In genomic region chrX:72953464-72953863, GRCm38 (mm10) we compare ENCODE assay signal across 20 mouse cellular contexts. TPM values are rescaled to one million over a fixed set of nuclear protein-coding genes. Genes with fewer than 3 reads are reported as not detected.
DNase-seq lines count a peak whose midpoint lies in the region; ATAC-seq and TF ChIP-seq lines count a peak whose summit lies in the region.
"Had no signal": no experiment of that assay in that cellular context is flagged by ENCODE, and none has a peak within 500 bp of the region (broad histone marks: within the 10 kb centered on the region; RNA-seq: fewer than 3 reads in every experiment).

No protein-coding gene starts in this region.

- peak; percentile 11 for DNase-seq in MN1 (ENCODE audit: low spot score)
- peak; percentile 39 for DNase-seq in Patski (ENCODE audit: low read depth, low spot score)
- peak; percentile 49 to 73 for DNase-seq in kidney, postnatal 36 days
- no peak for DNase-seq in ovary, postnatal 10 days (ENCODE audit: low spot score)
- no peak for DNase-seq in midbrain, embryonic 11.5 days (ENCODE audit: low spot score, missing footprints)
- DNase-seq in testis, postnatal 14 days (ENCODE audit: low spot score) = no peak
- DNase-seq: adrenal gland, adult 8-10 months; cerebellum, adult 8-10 months; cerebellum, postnatal 36 days; gastrocnemius, adult 2 months; left cerebral cortex, postnatal 4 days; lung, postnatal 10 days; right cerebral cortex, adult 18-20 months; right cerebral cortex, postnatal 4 days had no signal

- H3K4me2 ChIP-seq in kidney, embryonic 15.5 days = no peak overlapping the region
- H3K4me2 ChIP-seq in midbrain, embryonic 11.5 days = no peak overlapping the region
- H3K4me2 ChIP-seq: hindbrain, embryonic 12.5 days; limb, embryonic 15.5 days had no signal

- no peaks in the 10 kb centered on the region for H3K9me3 ChIP-seq in kidney, embryonic 15.5 days (replicated peaks)
- no peaks in the 10 kb centered on the region for H3K9me3 ChIP-seq in midbrain, embryonic 11.5 days (ENCODE audit: control insufficient read depth, low read length)
- H3K9me3 ChIP-seq: hindbrain, embryonic 12.5 days; limb, embryonic 15.5 days; midbrain, embryonic 10.5 days had no signal

- peaks cover 7% of the 10 kb centered on the region for H3K27me3 ChIP-seq in Patski
- H3K27me3 ChIP-seq in kidney, embryonic 15.5 days = 0 out of 2 replicates have a peak, but pooled peaks cover 4% of the 10 kb centered on the region
- H3K27me3 ChIP-seq in midbrain, embryonic 11.5 days (ENCODE audit: control insufficient read depth, insufficient read depth, low read length) = no peaks in the 10 kb centered on the region
- H3K27me3 ChIP-seq: hindbrain, embryonic 12.5 days; limb, embryonic 15.5 days had no signal

- no peaks in the 10 kb centered on the region for H3K4me1 ChIP-seq in kidney, embryonic 15.5 days
- no peaks in the 10 kb centered on the region for H3K4me1 ChIP-seq in midbrain, embryonic 11.5 days (ENCODE audit: control insufficient read depth, insufficient read depth, low read length)
- H3K4me1 ChIP-seq: hindbrain, embryonic 12.5 days; limb, embryonic 15.5 days; midbrain, embryonic 10.5 days had no signal

- POLR2A ChIA-PET in Patski (lab: Charles Lee) = interaction anchor here (0.7 to 1.1 kb wide), 2 partner anchors 30 to 45 kb away, joined by 4 read pairs; no protein-coding TSS in a partner anchor

- TF ChIP-seq CTCF in Patski (IDR thresholded peaks at IDR 0.05) = no peak

- CTCF ChIA-PET in Patski (lab: Charles Lee) = interaction anchor here (1.2 kb wide), 1 partner anchor 13 kb away, joined by 3 read pairs; no protein-coding TSS in a partner anchor

- no peak overlapping the region for H3K4me3 ChIP-seq in kidney, embryonic 15.5 days (replicated peaks)
- no peak overlapping the region for H3K4me3 ChIP-seq in midbrain, embryonic 11.5 days (ENCODE audit: low read depth, low read length)
- H3K4me3 ChIP-seq: gastrocnemius, adult 2 months; hindbrain, embryonic 12.5 days; left cerebral cortex, adult 2 months; limb, embryonic 15.5 days; midbrain, embryonic 10.5 days had no signal

- no peak overlapping the region for H3K27ac ChIP-seq in kidney, embryonic 15.5 days
- no peak overlapping the region for H3K27ac ChIP-seq in midbrain, embryonic 11.5 days (ENCODE audit: low read depth, low read length)
- H3K27ac ChIP-seq: gastrocnemius, adult 2 months; hindbrain, embryonic 12.5 days; left cerebral cortex, adult 2 months; limb, embryonic 15.5 days; midbrain, embryonic 10.5 days had no signal

- in situ Hi-C loops in Patski (cut with MboI; ENCODE audit: low pct_unique_long_range_greater_than_20kb) = no loop called here

- peak; percentile 67 for ATAC-seq in Patski
- ATAC-seq in kidney, embryonic 15.5 days (replicated peaks; ENCODE audit: low FRiP score) = peak; percentile 18; the same call in 1 of the 2 replicates
- ATAC-seq in midbrain, embryonic 11.5 days (ENCODE audit: low FRiP score) = no peak
- ATAC-seq: forebrain, embryonic 14.5 days had no signal

- H3K9ac ChIP-seq in kidney, embryonic 15.5 days = no peak overlapping the region
- H3K9ac ChIP-seq in midbrain, embryonic 11.5 days (ENCODE audit: low read length) = no peak overlapping the region
- H3K9ac ChIP-seq: hindbrain, embryonic 12.5 days; limb, embryonic 15.5 days had no signal

- H3K36me3 ChIP-seq in kidney, embryonic 15.5 days = peaks cover 14% of the 10 kb centered on the region; the same call in 1 of the 2 replicates
- no peaks in the 10 kb centered on the region for H3K36me3 ChIP-seq in midbrain, embryonic 11.5 days (ENCODE audit: control insufficient read depth, insufficient read depth, low read length)

- WGBS in kidney, embryonic 15.5 days = 68% methylated on average over 4 of the region's 4 CpGs
- 74% methylated on average over 4 of the region's 4 CpGs for WGBS in midbrain, embryonic 11.5 days

RNA-seq across cellular contexts. Expression of gene Zfp185, which starts 33.7 kb away (rescaled TPM):
- polyA plus RNA-seq in Patski (2021) = 15.8 TPM
- 6.2 and 7.2 TPM in 2 replicates for polyA plus RNA-seq in kidney, embryonic 15.5 days (2015; fragmentation: Nextera tagmentation; extraction: Ambion mirVana)
- polyA plus RNA-seq in midbrain, embryonic 11.5 days (2014; fragmentation: Nextera tagmentation; extraction: Ambion mirVana) = 3.4 and 3.9 TPM in 2 replicates

RNA-seq across cellular contexts. Expression of gene Nsdhl, which starts 35.1 kb away (rescaled TPM):
- polyA plus RNA-seq in Patski (2021) = 26.1 TPM
- polyA plus RNA-seq in kidney, embryonic 15.5 days (2015; fragmentation: Nextera tagmentation; extraction: Ambion mirVana) = 27.2 and 28.8 TPM in 2 replicates
- polyA plus RNA-seq in midbrain, embryonic 11.5 days (2014; fragmentation: Nextera tagmentation; extraction: Ambion mirVana) = 52.5 and 54.4 TPM in 2 replicates

RNA-seq across cellular contexts. Expression of gene Cetn2, which starts 35.3 kb away (rescaled TPM):
- 134 TPM for polyA plus RNA-seq in Patski (2021)
- 90.4 and 106 TPM in 2 replicates for polyA plus RNA-seq in kidney, embryonic 15.5 days (2015; fragmentation: Nextera tagmentation; extraction: Ambion mirVana)
- 136 and 148 TPM in 2 replicates for polyA plus RNA-seq in midbrain, embryonic 11.5 days (2014; fragmentation: Nextera tagmentation; extraction: Ambion mirVana)

Comparison
In these comparisons a context has a peak if more than half of its experiments do, and no peak if none do; other contexts are left out.
1. DNase-seq: peak in MN1 (single experiment), Patski (single experiment) and kidney, postnatal 36 days (2 of 2); none in ovary, postnatal 10 days (single experiment), midbrain, embryonic 11.5 days (single experiment) and testis, postnatal 14 days (single experiment).